Mouse (Mus musculus) cerebellum, adult 2 months (tissue): Measurements from ENCODE around the gene Trit1.

Source experiments
- CTCF ChIP-seq: fragments of 200-500 bp; IDR thresholded peaks from 2 replicates; pipeline ENCODE4 v1.5.1; 2011; ENCODE audit warnings: low read depth, mild to moderate bottlenecking, control low read depth, low read length, moderate library complexity, borderline replicate concordance; ENCODE audit not compliant: insufficient read depth
- POLR2A ChIP-seq: fragments of 200-500 bp; IDR thresholded peaks from 2 replicates; pipeline ENCODE4 v1.6.1; 2011; ENCODE audit warnings: low read length, control low read depth, borderline replicate concordance; ENCODE audit not compliant: insufficient read depth

GRCm38 (mm10) chr4:123054172-123054790 lies 37.9 kb downstream of the Trit1 start:
- TF ChIP-seq POLR2A (no peak), CTCF (no peak)
